Mouse (Mus musculus): Measurements from ENCODE around the gene Smok2a. TPM values are rescaled to one million over a fixed set of nuclear protein-coding genes. Genes with fewer than 3 reads are reported as not detected.

The Smok2a gene
- total RNA-seq (2023): not detected

GRCm38 (mm10) chr17:13220888-13221287 lies at the start of gene Smok2a:
Smok2a (plus strand) TSS chr17:13221188.

DNA sequence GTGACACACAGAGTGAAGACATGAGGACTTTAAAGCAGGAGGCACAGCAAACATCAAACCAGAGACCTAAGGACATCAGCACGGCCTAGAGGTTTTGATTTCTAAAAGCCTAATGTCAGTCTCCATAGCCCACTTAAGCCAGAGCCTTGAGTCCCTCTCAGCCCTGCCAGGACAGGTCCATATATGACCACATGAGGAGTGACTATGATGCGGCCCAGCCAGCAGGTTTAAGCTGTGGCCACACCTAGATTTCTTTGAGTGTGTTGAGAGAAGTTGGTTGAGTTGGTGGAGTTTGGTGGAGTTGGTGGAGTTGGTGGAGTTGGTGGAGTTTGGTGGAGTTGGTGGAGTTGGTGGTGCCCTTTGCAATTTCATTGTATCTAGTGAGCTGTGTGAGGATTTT lies 9.0 kb downstream of the Smok2a start, which contains the start of gene Smok2b:
TSS of gene Smok2b (plus strand) at position 301 of the 400 bp plus-strand sequence.

Other genes with a start within 250 kb of the Smok2a start
- 10 to 100 TPM; 64.7 to 72.5 TPM for gene Wtap, start 227.0 kb upstream of the Smok2a start, total RNA-seq (2023)
- gene Sod2, start 214.3 kb upstream of the Smok2a start, total RNA-seq (2023): 10 to 100 TPM; 39.6 to 54.0 TPM
- gene Gpr31b, start 168.9 kb upstream of the Smok2a start, total RNA-seq (2023): under 1 TPM; 0.44 to 0.53 TPM
- gene Tcp10b, start 160.1 kb upstream of the Smok2a start, total RNA-seq (2023): not detected
- under 1 TPM; 0.22 to 0.71 TPM for gene Unc93a, start 89.4 kb upstream of the Smok2a start, total RNA-seq (2023)
- gene Smok2b, start 9.1 kb downstream of the Smok2a start, total RNA-seq (2023): not detected
- gene Tcp10c, start 133.4 kb downstream of the Smok2a start, total RNA-seq (2023): not detected